Mouse (Mus musculus): ENCODE measurements around the gene Fn1. TPM values are rescaled to one million over a fixed set of nuclear protein-coding genes. Genes with fewer than 3 reads are reported as not detected.

The Fn1 gene
- total RNA-seq, 2 experiments from 2014 or later = 31.9 to 147 TPM

- ATAC-seq (replicated peaks; ENCODE audit: low FRiP score, poor library complexity, severe bottlenecking) = no peak
Measured at GRCm38 (mm10) chr1:71651828-71652227, 1.2 kb downstream of the Fn1 start.

DNA sequence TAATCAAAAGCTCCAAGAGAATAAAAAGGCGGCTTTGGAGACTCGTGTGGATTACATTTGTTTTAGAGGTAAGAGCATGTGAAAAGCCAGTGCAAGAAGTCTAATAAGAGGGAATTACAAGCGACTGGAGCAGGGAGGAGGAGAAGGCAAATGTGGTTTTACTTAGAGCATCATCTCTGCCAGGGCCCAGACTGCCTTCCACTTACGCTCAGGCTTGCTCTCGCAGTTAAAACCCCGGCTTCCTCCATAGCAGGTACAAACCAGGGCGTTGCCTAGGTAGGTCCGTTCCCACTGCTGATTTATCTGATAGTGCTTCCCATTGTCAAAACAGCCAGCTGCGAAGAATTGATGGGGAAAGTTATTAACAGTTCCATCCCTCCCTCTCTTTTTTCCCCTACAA lies 1.7 kb downstream of the Fn1 start:
- ATAC-seq (replicated peaks; ENCODE audit: low FRiP score, poor library complexity, severe bottlenecking) = no peak

GRCm38 (mm10) chr1:71650741-71651140 lies 2.3 kb downstream of the Fn1 start:
- ATAC-seq (replicated peaks; ENCODE audit: low FRiP score, poor library complexity, severe bottlenecking) = no peak

GRCm38 (mm10) chr1:71648166-71648565 lies 4.8 kb downstream of the Fn1 start:
- no peak for ATAC-seq (replicated peaks; ENCODE audit: low FRiP score, poor library complexity, severe bottlenecking)

GRCm38 (mm10) chr1:71646774-71647173 lies 6.2 kb downstream of the Fn1 start:
- ATAC-seq (replicated peaks; ENCODE audit: low FRiP score, poor library complexity, severe bottlenecking) = no peak

GRCm38 (mm10) chr1:71645999-71646398 lies 7.0 kb downstream of the Fn1 start:
- no peak for ATAC-seq (replicated peaks; ENCODE audit: low FRiP score, poor library complexity, severe bottlenecking)

DNA sequence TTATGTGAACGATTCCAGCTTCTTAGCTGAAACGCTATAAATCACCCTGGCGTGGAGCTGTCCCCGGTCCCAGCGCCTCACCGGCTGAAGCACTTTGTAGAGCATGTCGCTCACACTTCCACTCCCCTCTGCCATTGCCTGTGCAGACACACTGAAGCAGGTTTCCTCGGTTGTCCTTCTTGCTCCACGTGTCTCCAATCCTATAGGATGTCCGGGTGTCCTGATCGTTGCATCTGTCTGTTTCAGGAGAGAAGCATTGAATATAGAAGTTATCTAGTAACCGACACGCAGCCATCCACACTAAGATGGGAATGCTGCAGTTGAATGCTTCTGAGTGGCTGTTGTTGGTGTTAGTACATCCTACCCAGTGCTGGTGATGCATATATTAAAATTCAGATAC lies 7.5 kb downstream of the Fn1 start:
- ATAC-seq (replicated peaks; ENCODE audit: low FRiP score, poor library complexity, severe bottlenecking) = no peak

GRCm38 (mm10) chr1:71642794-71643193 lies 10.2 kb downstream of the Fn1 start:
- no peak for ATAC-seq (replicated peaks; ENCODE audit: low FRiP score, poor library complexity, severe bottlenecking)

GRCm38 (mm10) chr1:71641206-71641605 lies 11.8 kb downstream of the Fn1 start:
- ATAC-seq (replicated peaks; ENCODE audit: low FRiP score, poor library complexity, severe bottlenecking) = no peak

- no peak for ATAC-seq (replicated peaks; ENCODE audit: low FRiP score, poor library complexity, severe bottlenecking)
Measured at GRCm38 (mm10) chr1:71640157-71640556, 12.8 kb downstream of the Fn1 start.

- ATAC-seq (replicated peaks; ENCODE audit: low FRiP score, poor library complexity, severe bottlenecking) = no peak
Measured at GRCm38 (mm10) chr1:71636665-71637064, 16.3 kb downstream of the Fn1 start.

DNA sequence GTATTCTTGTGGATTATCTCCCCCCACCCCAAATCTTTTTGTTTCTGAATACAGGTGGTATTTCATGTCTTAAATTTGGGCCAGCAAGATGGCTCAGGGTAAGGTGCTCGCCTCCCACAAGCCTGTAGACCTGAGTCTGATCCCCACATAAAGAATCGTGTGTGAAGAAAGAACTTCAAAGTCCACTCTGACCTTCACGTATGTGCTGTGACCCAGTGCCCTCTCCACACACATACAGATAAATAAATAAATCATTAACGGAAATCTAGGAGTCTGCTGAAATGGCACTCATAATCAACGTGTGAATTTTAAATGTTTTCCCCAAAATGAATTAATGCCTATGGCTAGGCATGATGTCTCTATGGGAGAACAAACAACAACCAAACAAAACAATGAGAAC lies 16.9 kb downstream of the Fn1 start:
- ATAC-seq (replicated peaks; ENCODE audit: low FRiP score, poor library complexity, severe bottlenecking) = no peak

GRCm38 (mm10) chr1:71635101-71636014 lies 17.6 kb downstream of the Fn1 start:
- ATAC-seq (replicated peaks; ENCODE audit: low FRiP score, poor library complexity, severe bottlenecking) = no peak

- no peak for ATAC-seq (replicated peaks; ENCODE audit: low FRiP score, poor library complexity, severe bottlenecking)
Measured at GRCm38 (mm10) chr1:71634471-71634981, 18.5 kb downstream of the Fn1 start.

- no peak for ATAC-seq (replicated peaks; ENCODE audit: low FRiP score, poor library complexity, severe bottlenecking)
Measured at GRCm38 (mm10) chr1:71632387-71632786, 20.6 kb downstream of the Fn1 start.

DNA sequence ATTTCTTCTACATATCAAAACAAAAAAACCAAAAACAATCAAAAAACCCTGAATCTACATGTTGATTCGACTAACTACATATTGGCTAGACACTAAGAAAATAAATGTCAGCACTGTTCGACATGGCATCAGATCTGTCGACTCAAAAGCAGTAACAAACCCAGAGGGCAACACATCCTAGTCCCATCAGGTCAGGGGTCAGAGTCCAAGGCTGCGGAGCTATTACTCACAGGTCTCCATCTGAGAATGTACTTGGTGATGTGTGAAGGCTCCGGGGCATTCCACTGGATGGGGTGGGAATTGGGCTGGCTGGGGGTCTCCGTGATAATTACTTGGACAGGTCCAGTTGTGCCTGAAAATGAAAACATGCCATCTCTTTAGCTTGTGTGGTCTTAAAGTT lies 21.2 kb downstream of the Fn1 start:
- ATAC-seq (replicated peaks; ENCODE audit: low FRiP score, poor library complexity, severe bottlenecking) = no peak

GRCm38 (mm10) chr1:71630243-71630642 lies 22.8 kb downstream of the Fn1 start:
- no peak for ATAC-seq (replicated peaks; ENCODE audit: low FRiP score, poor library complexity, severe bottlenecking)

DNA sequence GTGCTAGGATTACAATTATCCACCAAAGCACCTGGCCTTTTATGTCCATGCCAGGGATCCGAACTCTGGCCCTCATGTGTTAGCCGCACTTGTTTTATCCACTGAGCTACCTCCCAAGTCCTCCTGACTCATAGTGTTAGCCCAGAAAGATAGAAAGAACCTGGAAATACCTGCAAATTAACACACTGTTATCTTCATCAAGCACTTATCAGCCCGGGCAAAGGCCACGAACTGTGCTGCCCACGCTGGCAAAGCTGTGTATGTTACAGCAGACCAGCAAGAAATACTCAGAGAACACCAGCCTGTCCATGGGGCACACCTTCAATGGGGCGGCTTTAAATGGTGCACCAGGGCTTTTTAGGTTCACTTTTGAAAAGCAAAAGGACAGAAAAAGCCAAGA lies 29.4 kb downstream of the Fn1 start:
- no peak for ATAC-seq (replicated peaks; ENCODE audit: low FRiP score, poor library complexity, severe bottlenecking)

DNA sequence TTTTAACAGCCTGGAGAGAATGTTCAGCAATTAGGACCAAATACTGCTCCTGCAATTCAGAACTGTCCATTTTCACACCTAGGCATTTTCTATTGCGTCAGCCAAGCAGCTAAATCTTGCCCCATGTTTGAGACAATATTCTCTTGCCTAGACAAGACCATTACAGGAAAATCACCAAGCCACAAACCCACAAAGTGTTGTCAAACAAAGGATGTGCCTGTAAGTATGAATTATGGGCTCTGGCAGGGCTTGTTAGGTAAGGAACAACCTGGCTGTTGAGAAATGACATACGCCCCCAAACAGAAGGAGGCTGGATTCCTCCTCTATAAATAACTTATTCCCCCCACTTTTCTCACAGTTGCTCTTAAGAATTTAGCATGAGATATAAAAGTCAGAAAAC lies 31.5 kb downstream of the Fn1 start:
- ATAC-seq (replicated peaks; ENCODE audit: low FRiP score, poor library complexity, severe bottlenecking) = no peak

DNA sequence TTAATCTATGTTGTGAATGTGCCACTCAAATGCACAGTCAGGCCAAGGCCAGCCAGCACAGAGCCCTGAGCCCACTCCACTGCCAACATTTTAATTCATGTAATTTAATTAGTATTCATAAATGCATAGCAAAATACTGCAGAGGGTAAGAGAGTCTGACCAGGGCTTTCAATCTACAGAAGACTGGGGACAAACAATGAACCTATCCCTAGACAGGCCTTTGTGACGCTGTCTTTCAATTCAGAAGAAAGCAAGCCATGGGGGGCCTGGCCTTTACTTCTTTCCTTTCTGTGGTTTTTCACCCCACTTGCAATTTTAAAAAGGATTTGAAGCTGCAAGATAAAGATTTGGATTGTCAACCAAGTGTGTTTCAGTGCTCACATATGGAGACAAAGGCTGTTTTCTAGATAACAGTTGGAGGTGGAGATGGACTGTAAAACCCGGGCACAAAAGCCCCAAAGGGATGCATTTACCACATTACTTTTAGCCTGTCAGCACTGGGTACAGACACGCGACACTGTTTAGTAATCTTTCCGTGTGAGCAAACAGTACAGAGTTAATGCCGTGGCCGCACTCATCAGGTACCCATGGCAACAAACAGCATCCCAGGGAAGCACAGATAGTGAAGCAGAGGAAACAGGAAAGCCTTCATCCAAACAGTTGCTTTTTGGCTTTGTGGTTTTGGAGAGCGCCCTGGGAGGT lies 38.3 kb downstream of the Fn1 start:
- ATAC-seq (replicated peaks; ENCODE audit: low FRiP score, poor library complexity, severe bottlenecking) = no peak

DNA sequence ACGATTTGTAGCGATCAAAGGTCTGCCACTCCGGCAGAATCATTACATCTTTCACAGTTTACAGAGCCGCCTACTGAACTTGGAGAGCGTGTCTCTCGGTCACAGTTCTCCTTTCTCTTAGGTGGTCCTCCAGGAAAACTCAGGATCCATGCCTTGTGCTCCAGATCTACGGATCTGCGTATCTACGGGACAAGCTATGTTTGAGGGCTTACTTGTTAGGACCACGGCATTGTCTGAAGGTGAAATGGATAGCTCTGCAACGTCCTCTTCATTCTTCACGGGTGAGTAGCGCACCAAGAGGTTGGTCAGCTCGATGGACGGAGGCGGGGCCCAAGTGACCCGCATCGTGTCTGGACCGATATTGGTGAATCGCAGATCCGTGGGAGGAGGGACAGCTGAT lies 40.7 kb downstream of the Fn1 start:
- ATAC-seq (replicated peaks; ENCODE audit: low FRiP score, poor library complexity, severe bottlenecking) = no peak
